Mouse (Mus musculus) ovary, postnatal 14 days (tissue): ENCODE measurements around the gene Hhip.
"Not testable (repeated sequence)": the region's sequence is repeated elsewhere in the genome, so short reads cannot be mapped to it uniquely, and the experiment has no call there.

Experiments
- DNase-seq: peaks from one replicate; pipeline ENCODE4 v3.0.0; 2022; ENCODE audit warnings: low spot score

The Hhip gene

GRCm38 (mm10) chr8:79992121-79992848 is 65.5 kb downstream of the Hhip start:
- no peak for DNase-seq

GRCm38 (mm10) chr8:79991420-79991819 is 66.4 kb downstream of the Hhip start:
- DNase-seq = not testable (repeated sequence)

- no peak for DNase-seq
Measured at GRCm38 (mm10) chr8:79984946-79985345, 72.9 kb downstream of the Hhip start.

GRCm38 (mm10) chr8:79982144-79982543 is 75.7 kb downstream of the Hhip start:
- no peak for DNase-seq

GRCm38 (mm10) chr8:79966159-79966558 is 91.6 kb downstream of the Hhip start:
- DNase-seq = no peak

- DNase-seq = no peak
Measured at GRCm38 (mm10) chr8:79952857-79953256, 104.9 kb downstream of the Hhip start.

GRCm38 (mm10) chr8:79950376-79950775 is 107.4 kb downstream of the Hhip start:
- DNase-seq = no peak

- no peak for DNase-seq
Measured at GRCm38 (mm10) chr8:79945501-79946076, 112.2 kb downstream of the Hhip start.

- no peak for DNase-seq
Measured at GRCm38 (mm10) chr8:79941070-79941469, 116.7 kb downstream of the Hhip start.

GRCm38 (mm10) chr8:79936856-79937445 is 120.9 kb downstream of the Hhip start:
- no peak for DNase-seq

- DNase-seq = no peak
Measured at GRCm38 (mm10) chr8:79935793-79936192, 122.0 kb downstream of the Hhip start.

GRCm38 (mm10) chr8:79929202-79929601 is 128.6 kb downstream of the Hhip start:
- no peak for DNase-seq

- no peak for DNase-seq
Measured at GRCm38 (mm10) chr8:79917211-79917610, 140.6 kb downstream of the Hhip start.
